Mouse (Mus musculus): ENCODE measurements around the gene Celsr1. TPM values are rescaled to one million over a fixed set of nuclear protein-coding genes. Genes with fewer than 3 reads are reported as not detected.

The Celsr1 gene
- polyA plus RNA-seq, 1 experiment, result 0.06 TPM

GRCm38 (mm10) chr15:85986170-85986569 is 47.4 kb downstream of the Celsr1 start:
- Histone ChIP-seq H3K4me3 (no peak overlapping the region), H3K36me3 (ENCODE audit: control insufficient read depth, insufficient read depth) (no peaks in the 10 kb centered on the region), H3K4me2 (ENCODE audit: low read depth) (no peak overlapping the region), H3K27me3 (ENCODE audit: control insufficient read depth, insufficient read depth, insufficient read length) (peaks cover 12% of the 10 kb centered on the region), H3K79me2 (ENCODE audit: control insufficient read depth, insufficient read depth) (no peaks in the 10 kb centered on the region), H3ac (ENCODE audit: control insufficient read depth, insufficient read length) (no peak overlapping the region)
- TF ChIP-seq POLR2AphosphoS2 (IDR thresholded peaks at IDR 0.05; ENCODE audit: insufficient read length, low read depth) (no peak), TCF3 (IDR thresholded peaks at IDR 0.05; ENCODE audit: insufficient read length, low read depth) (no peak), SRF (IDR thresholded peaks at IDR 0.05; ENCODE audit: control insufficient read depth, insufficient read length, low read depth) (no peak), MYOG (IDR thresholded peaks at IDR 0.05; ENCODE audit: control insufficient read depth in 1 of 3, insufficient read depth in 1 of 3, insufficient read length in 2 of 3, low read depth in 2 of 3) (no peak)

GRCm38 (mm10) chr15:85985601-85986000 is 48.0 kb downstream of the Celsr1 start:
- no peak overlapping the region for H3ac ChIP-seq (ENCODE audit: control insufficient read depth, insufficient read length)
- H3K27me3 ChIP-seq (ENCODE audit: control insufficient read depth, insufficient read depth, insufficient read length), result peaks cover 12% of the 10 kb centered on the region
- TF ChIP-seq POLR2A (IDR thresholded peaks at IDR 0.05; ENCODE audit: insufficient read length, low read depth), result no peak
- no peak for TF ChIP-seq MYOD1 (IDR thresholded peaks at IDR 0.05; ENCODE audit: control insufficient read depth in 1 of 3, insufficient read length in 2 of 3, low read depth in 2 of 3)
- TF ChIP-seq REST (IDR thresholded peaks at IDR 0.05; ENCODE audit: insufficient read depth, insufficient read length), result no peak
- no peak for TF ChIP-seq POLR2AphosphoS2 (IDR thresholded peaks at IDR 0.05; ENCODE audit: insufficient read length, low read depth)
- no peak for TF ChIP-seq CEBPB (IDR thresholded peaks at IDR 0.05; ENCODE audit: insufficient read depth, poor library complexity, severe bottlenecking)
- no peak for TF ChIP-seq USF1 (IDR thresholded peaks at IDR 0.05; ENCODE audit: low read depth)
- TF ChIP-seq MYOG (IDR thresholded peaks at IDR 0.05; ENCODE audit: control insufficient read depth in 1 of 3, insufficient read depth in 1 of 3, insufficient read length in 2 of 3, low read depth in 2 of 3), result no peak
- TF ChIP-seq SRF (IDR thresholded peaks at IDR 0.05; ENCODE audit: control insufficient read depth, insufficient read length, low read depth), result no peak
- TF ChIP-seq TCF12 (IDR thresholded peaks at IDR 0.05; ENCODE audit: insufficient read depth, poor library complexity, severe bottlenecking), result no peak
- no peak for TF ChIP-seq TCF3 (IDR thresholded peaks at IDR 0.05; ENCODE audit: insufficient read length, low read depth)
- no peak for TF ChIP-seq MAX (IDR thresholded peaks at IDR 0.05; ENCODE audit: low read depth)
- TF ChIP-seq E2F4 (IDR thresholded peaks at IDR 0.05; ENCODE audit: insufficient read depth), result no peak
- no peak overlapping the region for H3K4me3 ChIP-seq
- no peaks in the 10 kb centered on the region for H3K79me2 ChIP-seq (ENCODE audit: control insufficient read depth, insufficient read depth)
- no peak overlapping the region for H3K4me2 ChIP-seq (ENCODE audit: low read depth)
- H3K36me3 ChIP-seq (ENCODE audit: control insufficient read depth, insufficient read depth), result no peaks in the 10 kb centered on the region

DNA sequence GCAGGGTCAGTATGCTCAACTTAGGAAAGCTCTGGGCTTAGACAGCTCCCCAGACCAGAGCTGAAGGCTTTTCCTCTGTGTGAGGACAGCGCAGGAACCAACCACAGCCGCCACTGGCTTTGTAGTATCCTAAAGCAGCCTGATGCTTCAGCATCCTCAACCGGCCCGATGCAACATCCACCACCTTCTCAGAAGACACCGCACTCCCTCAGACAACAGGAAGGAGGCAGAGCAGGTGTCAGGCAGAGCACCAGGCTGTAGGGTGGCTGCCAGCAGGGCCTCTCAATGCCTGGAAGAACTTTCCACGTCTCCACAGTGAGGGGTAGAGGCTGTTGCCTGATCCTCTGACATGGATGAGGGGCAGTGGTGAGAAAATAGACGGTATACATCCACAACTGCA is 50.4 kb downstream of the Celsr1 start:
- Histone ChIP-seq H3K27me3 (ENCODE audit: control insufficient read depth, insufficient read depth, insufficient read length) (peaks cover 14% of the 10 kb centered on the region), H3K36me3 (ENCODE audit: control insufficient read depth, insufficient read depth) (no peaks in the 10 kb centered on the region), H3K4me2 (ENCODE audit: low read depth) (no peak overlapping the region), H3K79me2 (ENCODE audit: control insufficient read depth, insufficient read depth) (no peaks in the 10 kb centered on the region), H3ac (ENCODE audit: control insufficient read depth, insufficient read length) (no peak overlapping the region), H3K4me3 (no peak overlapping the region)
- TF ChIP-seq MYOD1 (IDR thresholded peaks at IDR 0.05; ENCODE audit: control insufficient read depth in 1 of 3, insufficient read length in 2 of 3, low read depth in 2 of 3) (no peak), POLR2A (IDR thresholded peaks at IDR 0.05; ENCODE audit: insufficient read length, low read depth) (no peak)

- no peak for TF ChIP-seq E2F4 (IDR thresholded peaks at IDR 0.05; ENCODE audit: insufficient read depth)
- no peak for TF ChIP-seq TCF12 (IDR thresholded peaks at IDR 0.05; ENCODE audit: insufficient read depth, poor library complexity, severe bottlenecking)
- peak overlapping the region; percentile 19 for H3K4me2 ChIP-seq (ENCODE audit: low read depth)
- H3ac ChIP-seq (ENCODE audit: control insufficient read depth, insufficient read length), result no peak overlapping the region
- peaks cover 14% of the 10 kb centered on the region for H3K27me3 ChIP-seq (ENCODE audit: control insufficient read depth, insufficient read depth, insufficient read length)
- no peak overlapping the region for H3K4me3 ChIP-seq
- no peaks in the 10 kb centered on the region for H3K79me2 ChIP-seq (ENCODE audit: control insufficient read depth, insufficient read depth)
- no peaks in the 10 kb centered on the region for H3K36me3 ChIP-seq (ENCODE audit: control insufficient read depth, insufficient read depth)
Measured at GRCm38 (mm10) chr15:85982416-85982775, 51.2 kb downstream of the Celsr1 start.

- Histone ChIP-seq H3ac (ENCODE audit: control insufficient read depth, insufficient read length) (no peak overlapping the region), H3K36me3 (ENCODE audit: control insufficient read depth, insufficient read depth) (no peaks in the 10 kb centered on the region), H3K4me2 (ENCODE audit: low read depth) (peak overlapping the region; percentile 31), H3K4me3 (no peak overlapping the region), H3K27me3 (ENCODE audit: control insufficient read depth, insufficient read depth, insufficient read length) (peaks cover 19% of the 10 kb centered on the region), H3K79me2 (ENCODE audit: control insufficient read depth, insufficient read depth) (no peaks in the 10 kb centered on the region)
- TF ChIP-seq TCF3 (IDR thresholded peaks at IDR 0.05; ENCODE audit: insufficient read length, low read depth) (no peak), TCF12 (IDR thresholded peaks at IDR 0.05; ENCODE audit: insufficient read depth, poor library complexity, severe bottlenecking) (no peak), CEBPB (IDR thresholded peaks at IDR 0.05; ENCODE audit: insufficient read depth, poor library complexity, severe bottlenecking) (no peak), MYOG (IDR thresholded peaks at IDR 0.05; ENCODE audit: control insufficient read depth in 1 of 3, insufficient read depth in 1 of 3, insufficient read length in 2 of 3, low read depth in 2 of 3) (no peak), E2F4 (IDR thresholded peaks at IDR 0.05; ENCODE audit: insufficient read depth) (no peak), MYOD1 (IDR thresholded peaks at IDR 0.05; ENCODE audit: control insufficient read depth in 1 of 3, insufficient read length in 2 of 3, low read depth in 2 of 3) (no peak), MAX (IDR thresholded peaks at IDR 0.05; ENCODE audit: low read depth) (no peak), USF1 (IDR thresholded peaks at IDR 0.05; ENCODE audit: low read depth) (no peak), SRF (IDR thresholded peaks at IDR 0.05; ENCODE audit: control insufficient read depth, insufficient read length, low read depth) (no peak), REST (IDR thresholded peaks at IDR 0.05; ENCODE audit: insufficient read depth, insufficient read length) (no peak), POLR2AphosphoS2 (IDR thresholded peaks at IDR 0.05; ENCODE audit: insufficient read length, low read depth) (no peak), POLR2A (IDR thresholded peaks at IDR 0.05; ENCODE audit: insufficient read length, low read depth) (no peak)
Measured at GRCm38 (mm10) chr15:85981768-85982415, 51.7 kb downstream of the Celsr1 start.

Measured in myocyte (in vitro differentiated cells).